Mouse (Mus musculus) kidney, adult 9 months (tissue): Measurements from ENCODE around the gene Sall1.

Experiments
- DNase-seq: peaks from one replicate; pipeline ENCODE4 v3.0.0; 2022

The Sall1 gene

DNA sequence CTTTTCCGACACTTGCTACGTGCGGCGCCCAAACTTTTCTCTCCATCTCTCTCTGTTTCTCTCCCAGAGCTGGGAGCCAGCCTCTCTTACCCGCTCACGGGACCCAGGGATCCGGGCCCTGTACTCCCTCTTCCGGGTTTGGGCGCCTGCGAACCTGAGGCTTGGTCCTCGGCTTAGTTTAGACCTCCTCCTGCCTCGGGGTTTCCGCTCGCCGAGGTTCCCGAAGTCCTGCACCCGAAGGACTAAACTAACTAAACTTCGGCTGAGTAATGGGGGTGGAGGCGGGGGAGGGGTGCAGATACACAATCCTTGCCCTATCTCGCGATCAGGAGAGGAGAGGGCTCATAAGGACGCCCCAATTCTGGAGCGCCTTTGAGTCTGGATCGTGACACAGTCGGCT lies at the start of gene Sall1:
TSS of gene Sall1 (minus strand) at position 223 of the 400 bp plus-strand sequence.
- peak; percentile 62 for DNase-seq

DNA sequence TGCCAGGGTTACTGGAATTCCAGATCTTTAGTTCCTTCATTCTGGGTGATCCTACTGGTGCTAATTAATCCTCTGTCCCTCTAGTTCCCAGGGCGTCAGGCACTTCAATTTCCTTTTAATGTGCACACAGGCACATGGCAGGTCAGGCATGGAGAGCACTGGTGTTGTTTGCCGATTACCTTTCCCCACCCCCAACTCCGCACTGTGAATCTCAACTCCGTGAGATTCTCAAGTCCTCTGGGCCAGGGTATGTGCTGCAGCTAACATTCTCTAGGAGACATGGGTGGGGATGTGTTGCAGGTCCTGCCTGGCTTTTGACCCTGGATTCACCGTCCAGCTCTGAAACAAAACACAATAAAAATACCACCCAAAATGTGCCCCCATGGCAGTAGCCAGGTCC lies 46.0 kb upstream of the Sall1 start:
- DNase-seq, result no peak

DNA sequence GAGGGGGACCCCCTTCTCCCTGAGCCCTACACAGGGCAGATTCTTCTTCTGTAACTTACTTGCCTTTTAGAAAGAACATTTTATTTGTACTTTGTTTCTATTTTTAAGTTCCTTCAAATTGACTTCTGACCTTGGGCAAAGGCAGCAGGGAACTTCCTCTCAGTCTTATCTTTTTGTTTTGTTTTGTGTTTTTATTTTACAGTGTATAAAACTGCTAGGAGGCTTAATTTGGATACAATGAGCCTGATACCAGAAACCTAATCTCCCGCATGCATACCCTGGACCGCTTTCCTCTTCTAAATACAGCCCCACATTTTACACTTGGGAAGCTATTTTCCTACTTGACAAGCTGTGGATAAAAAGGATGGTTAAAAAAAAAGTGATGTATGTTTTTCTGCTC lies 35.2 kb upstream of the Sall1 start:
- no peak for DNase-seq

DNA sequence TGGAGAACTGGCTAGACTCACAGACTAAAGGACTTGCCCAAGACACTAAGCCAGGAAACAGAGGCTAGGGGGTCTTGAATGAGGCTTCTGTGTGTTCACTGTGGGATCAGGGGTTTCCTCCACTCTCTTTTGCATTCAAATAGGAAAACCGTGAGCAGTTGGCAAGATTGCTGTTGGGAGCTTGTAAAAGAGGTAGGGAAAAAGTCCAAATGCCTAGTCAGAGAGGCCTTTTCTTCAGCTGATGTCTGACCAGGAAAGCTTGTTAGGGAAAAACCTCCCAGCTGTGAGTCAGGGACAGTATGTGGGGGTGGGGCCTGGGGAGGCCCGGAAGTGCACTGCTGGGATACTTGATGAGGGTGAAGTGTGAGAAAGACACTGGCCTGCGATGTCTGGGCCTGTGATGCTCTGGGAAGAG lies 29.0 kb upstream of the Sall1 start:
- DNase-seq, result no peak

DNA sequence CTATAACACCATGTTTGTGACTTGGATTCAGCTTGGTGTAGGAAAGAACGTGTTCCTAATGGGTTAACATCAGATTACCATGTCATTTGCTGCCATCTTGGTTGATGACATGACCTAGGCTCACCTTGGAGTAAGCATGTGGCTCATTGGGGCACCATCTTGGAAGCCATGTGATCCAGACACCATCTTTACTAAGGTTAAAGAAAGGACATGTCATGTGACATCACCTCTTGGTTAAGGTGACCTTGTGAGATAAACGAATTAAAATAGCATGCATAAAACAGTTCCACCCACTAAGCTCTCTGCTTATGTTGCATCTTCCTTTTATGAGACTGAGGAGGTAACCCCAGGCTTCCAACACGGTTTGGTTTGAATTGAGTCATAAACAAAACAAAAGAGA lies 23.5 kb upstream of the Sall1 start:
- DNase-seq, result no peak

DNA sequence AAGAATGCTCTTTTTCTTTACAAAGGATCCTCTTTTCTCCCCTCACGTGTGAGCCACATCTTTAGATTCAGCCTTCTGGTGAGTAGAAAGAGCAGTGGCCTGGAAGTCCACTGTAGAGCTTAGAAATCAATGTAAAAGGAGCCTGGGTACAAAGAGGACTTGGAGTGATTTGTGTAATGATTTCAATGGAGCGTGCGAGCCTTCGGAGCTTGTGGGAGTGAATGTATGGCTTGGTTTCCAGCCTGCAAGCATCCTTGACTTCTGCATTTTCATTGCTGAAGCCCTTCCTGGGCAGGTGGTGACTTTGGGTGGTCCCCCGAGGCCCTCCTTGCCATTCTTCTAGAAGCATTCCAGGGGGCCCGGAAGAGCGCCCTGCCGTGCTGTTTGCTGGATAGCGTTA lies 20.1 kb upstream of the Sall1 start:
- DNase-seq, result no peak

DNA sequence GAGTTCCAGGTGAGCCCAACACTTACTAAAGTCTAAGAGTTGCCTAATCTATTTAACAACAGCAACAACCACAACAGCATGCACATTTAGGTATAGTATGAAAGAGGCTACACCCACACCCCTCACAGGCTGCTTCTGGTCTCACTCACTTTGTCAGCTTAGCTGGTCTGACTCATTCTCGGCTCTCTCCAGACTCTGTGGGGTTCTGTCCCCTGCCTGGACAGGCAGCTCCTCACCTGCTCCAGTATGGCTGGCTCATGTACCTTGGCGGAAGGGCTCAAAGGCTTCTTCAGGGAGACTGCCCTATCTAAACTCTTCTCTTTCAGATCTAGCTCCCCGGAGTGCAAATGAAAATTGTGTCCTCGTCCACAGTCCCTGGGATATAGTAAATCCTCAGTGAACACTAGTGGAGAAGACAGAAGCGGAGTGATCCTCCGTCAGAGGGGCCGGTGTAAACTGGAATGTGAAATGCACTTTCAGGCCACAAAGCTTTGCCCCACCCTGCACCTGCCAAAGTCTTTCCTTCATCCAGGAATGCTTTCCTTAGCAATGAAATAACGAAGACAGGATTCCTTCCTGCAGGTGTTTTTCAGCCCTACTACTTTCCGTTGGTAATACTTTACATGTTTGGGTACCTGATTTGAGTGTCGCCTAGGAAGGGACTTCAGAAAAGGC lies 19.5 kb upstream of the Sall1 start:
- DNase-seq, result no peak

DNA sequence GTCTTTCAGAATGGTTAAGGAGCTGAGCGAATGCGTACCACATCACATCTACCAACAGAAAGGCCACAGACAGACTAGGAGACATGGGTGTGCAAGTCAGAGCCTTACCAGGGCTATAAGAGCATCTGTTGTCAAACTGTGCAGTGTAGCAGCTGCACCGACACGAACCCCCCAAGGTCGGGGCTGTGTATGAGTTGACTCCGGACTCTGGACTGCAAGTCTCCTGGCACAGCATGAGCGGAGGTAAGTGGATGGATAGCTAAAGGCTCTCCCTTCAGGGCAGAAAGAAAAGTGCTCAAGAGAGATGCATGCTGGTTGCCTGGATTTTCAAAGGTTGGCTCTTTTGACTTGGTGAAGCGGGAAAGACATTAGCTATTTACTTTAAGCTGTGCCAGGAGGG lies 16.8 kb upstream of the Sall1 start:
- no peak for DNase-seq

DNA sequence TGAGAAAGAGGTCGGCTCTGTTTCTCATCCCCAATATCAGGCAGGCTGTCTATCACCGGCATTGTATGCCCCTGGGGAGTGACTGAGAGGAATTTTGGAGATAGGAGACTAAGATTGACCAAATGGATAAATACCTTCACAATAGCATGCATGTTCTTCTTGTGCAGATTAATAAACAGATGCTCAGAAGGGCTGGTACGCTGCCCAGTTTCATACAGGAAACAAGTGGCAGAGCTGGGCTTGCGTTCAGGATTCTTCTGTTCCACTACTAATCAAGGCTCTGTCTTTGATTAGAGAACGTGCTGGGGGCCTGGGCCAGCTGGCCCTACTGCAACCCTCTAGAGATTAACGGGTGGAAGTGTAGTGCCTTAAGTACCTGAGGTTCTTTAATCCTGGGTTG lies 15.5 kb upstream of the Sall1 start:
- DNase-seq, result no peak

DNA sequence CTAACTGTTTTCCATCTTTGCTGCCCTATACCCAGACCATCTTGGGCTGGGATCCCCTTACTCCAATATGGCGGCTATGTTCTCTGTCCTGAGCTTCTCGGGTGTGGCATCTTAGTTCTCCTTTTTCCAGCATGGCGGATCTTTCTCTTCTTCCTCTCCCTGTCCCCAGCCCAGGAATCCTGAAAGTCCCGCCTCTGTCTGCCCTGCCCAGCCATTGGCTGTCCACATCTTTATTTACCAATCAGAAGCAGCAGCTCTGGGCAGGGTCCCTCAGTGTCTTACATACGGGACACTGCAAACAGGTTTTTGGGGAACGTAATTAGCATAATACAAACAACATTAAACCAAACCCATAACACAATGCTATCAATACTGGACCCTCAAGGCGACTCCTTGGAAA lies 8.9 kb upstream of the Sall1 start:
- DNase-seq, result no peak

DNA sequence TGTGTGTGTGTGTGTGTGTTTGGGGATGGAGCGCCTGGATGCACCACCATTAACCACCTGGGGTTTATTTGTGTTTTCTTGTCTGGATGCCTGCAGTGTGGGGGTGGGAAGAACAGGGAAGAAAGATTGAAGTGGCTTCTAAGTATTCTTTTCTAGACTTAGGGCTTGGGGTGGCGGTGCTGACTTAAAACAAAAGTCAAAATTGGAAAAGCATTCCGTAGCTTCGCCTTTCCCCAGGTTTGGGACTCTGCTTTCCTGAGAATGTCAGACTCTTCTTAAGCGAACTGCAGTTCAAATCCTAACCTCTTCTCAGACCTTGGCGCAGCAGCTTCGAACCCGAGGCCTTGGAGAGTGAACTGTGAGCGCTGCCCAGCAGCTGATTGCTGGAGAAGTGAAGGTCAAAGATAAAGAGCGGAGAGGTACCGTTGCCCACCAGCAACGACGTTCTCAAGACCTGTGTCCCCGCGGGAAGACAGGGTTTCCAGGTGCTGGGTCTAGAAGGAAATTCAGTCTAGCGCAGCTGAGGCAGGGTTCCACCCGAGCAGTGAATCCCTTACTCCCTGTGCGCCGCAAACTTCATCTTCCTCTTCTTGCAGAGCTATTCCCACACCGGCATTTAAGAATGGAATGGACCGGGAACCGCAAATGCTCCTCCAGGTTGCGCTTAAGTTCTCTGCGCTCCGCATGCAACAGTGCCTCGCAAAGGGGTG lies 2.8 kb upstream of the Sall1 start:
- peak; percentile 39 for DNase-seq

DNA sequence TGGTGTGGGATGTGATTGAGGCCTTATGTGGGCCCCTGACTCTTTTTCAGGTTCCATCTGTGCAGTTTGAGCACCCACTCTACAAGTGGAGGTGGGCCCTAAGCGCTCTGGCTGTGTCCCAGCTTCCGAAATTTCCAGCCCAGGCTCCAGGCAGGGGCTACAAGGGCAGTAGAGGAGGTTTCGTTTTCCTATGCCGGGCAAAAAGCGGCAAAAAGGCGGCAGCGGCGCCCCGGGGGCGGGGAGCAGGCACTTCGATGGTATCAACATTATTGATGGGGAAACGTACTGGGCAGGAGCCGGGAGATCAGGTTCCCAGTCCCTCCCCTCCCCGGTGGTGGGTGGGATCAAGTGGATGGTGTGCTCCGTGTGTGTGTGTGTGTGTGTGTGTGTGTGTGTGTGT lies 2.3 kb upstream of the Sall1 start:
- peak; percentile 68 for DNase-seq

DNA sequence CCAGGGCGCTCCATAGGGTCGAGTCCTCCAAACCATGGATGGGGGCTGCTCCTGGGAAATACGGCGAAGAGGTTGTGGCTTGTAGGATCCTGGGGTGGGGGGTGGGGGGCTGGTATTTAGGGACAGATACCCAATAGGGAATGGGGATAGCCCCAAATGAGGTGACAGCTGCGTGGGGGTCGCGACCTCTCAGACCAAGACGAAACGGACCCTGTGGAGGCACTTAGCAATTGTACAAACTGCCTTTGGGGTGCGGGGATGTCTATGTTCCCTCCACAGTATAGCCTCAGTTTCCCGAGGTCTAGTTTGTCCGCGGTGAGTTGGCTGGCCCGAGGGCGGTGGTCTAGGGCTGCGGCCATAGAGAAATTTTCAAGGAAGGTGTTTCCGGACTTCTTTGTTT lies 1.8 kb upstream of the Sall1 start:
- no peak for DNase-seq

DNA sequence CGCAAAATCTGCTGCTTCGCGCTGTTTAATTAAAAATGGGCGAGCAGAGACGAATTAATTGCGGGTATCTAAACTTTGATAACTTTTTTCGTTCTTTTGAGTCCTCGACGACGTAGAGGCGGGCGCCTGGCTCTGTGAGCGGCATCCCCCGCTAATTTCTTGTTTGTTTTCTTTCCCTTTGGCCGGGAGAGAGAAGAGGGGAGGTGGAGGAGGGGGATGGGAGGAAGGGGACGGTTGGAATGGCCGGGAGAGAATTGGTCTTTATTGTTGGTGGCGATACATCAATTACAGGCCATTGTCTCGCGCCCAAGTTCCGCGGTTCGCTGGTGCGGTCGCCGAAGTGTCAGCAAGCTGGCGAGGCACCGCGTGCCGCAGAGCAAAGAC lies 1.2 kb upstream of the Sall1 start:
- no peak for DNase-seq

DNA sequence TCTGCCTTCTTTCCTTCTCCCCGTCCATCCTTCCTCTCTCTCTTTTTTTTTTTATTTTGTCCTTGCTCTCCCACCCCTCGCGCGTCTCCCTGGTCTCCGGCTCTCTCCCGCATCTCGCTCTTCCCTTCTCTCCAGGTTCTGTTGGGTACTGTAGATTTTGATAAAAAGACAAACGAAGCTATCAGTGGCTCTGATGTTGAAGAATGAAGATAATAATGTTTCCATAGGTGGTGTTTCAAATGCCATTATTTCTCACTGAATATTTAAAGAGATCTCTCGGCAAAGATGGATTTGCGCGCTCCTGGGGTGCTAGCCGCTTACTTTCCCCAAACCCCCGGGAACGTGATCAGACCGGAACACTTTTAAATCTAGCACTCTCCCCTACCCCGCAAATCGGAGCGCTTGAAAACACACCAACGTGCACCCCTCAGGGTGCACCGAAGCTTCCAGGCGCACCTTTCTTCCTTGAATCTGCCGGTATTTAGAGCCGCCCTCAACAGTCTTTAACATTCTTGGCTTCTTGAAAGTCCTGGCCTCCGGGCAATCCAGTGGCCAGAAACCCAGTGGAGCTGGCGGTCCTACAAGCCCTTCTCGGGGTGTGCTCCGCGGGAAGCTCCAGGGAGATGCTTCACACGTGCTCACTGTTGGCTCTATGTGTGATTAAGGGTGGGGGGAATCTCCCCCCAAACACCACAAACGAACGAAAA lies 702 bp upstream of the Sall1 start:
- peak; percentile 55 for DNase-seq

DNA sequence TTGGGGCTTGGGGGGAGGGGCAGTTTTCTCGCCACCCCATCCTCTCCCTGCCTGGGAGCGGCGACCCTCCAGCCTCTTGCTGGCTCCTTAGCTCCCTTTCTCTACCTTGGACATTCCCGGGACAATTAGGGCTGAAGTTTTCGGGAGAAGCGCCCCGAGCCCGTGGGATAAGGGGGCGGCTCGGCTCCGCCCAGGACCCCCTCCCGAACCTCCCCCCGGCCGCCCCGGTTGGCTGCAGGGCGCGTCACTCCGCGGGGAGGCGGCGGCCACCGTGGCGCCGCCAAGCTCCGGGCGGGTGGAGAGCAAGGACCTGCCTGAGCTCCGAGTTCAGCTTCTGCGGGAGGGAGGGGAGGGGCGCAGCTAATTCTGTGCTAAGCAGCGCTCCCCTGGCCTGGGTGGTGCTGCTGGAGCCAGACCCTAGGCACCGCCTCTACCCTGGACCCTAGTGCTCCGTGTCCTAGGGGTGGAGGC lies 556 bp downstream of the Sall1 start:
- peak; percentile 90 for DNase-seq

DNA sequence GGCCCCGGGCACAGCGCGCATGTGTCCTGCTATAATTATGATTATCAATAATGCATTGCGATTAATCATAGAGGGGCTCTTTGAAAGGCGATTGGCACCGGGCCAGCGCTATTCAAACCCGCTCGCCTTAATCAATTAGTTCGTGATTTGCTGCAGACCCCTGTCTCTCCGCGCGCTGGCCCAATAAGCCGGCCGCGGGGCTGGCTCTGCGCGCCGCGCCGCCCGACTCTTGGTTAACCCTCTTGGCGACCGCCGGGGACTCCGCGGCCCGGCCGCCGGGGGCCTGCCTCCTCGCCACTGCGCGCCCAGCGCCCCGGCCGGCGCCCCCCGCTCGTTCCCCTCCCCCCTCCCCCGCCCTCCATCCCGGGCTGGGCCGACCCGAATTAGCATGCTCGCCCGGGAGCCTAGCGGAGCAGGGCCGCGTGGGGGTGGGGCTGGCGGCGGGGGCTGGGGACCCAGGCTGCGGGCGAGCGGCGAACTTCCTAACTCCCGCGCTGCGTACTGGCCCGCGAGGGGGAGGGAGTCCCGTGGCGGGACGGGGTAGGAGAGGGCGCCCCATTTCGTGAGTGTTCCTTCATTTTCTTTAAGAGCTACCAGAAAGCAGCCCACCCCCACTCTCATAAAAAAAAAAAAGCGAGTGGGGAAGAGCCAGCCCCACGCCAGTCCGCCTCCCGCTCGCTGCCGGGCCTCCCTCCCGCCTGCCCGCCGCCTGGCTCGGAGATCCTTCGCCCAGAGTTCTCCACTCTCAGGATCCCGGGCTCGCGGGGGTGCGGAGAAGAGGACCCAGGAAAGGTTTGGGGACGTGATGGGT lies 1.2 kb downstream of the Sall1 start:
- DNase-seq, result peak; percentile 81

DNA sequence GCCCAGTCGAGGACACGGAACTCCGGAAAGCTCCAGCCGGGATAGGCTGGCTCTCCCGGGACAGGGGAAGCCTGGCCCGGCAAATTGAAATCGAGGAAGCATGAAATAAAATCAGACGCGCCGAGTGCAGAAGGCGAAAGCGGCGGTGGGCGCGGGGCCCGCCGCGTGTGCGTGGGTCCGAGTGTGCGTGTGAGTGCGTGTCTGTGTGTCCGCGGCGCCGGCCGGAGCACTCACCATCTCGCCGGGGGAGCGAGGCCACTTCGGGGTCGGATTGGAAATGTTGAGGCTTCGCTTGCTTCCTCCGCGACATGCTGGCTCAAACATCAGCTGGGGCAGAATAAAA lies 1.9 kb downstream of the Sall1 start:
- DNase-seq, result peak; percentile 45

DNA sequence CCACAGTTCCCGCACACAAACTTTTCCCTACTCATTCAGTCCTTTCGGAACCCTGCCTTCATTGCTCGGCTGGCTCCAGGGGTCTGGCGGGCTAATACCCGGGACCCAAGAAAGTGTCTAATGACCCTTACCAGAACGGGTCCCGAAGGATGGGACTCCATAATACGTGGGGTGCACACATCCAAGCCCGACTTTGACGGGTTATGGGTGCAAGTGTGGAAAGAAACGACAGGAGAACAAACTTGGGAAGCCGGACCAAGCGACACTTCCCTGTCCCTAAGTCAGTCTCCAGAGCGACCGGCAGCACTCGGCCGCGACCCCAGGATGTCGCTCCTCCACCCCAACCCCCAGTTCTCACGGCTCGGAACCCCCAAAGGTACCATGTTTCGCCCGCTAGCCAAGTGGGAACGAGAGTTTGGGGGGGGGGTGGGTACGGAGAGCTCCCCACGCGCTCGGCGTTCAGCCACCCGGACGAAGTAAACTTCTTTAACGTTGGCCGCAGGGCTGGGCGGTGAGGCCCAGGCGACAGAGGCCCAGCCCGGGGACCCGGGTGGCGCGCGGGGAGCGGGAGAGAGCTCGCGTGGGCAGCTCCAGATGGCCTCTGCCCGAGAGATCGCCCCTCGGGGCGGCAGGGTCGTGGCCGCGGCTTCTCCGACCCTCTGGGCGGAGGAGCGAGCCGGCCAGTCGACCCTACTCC lies 2.4 kb downstream of the Sall1 start:
- DNase-seq, result no peak

DNA sequence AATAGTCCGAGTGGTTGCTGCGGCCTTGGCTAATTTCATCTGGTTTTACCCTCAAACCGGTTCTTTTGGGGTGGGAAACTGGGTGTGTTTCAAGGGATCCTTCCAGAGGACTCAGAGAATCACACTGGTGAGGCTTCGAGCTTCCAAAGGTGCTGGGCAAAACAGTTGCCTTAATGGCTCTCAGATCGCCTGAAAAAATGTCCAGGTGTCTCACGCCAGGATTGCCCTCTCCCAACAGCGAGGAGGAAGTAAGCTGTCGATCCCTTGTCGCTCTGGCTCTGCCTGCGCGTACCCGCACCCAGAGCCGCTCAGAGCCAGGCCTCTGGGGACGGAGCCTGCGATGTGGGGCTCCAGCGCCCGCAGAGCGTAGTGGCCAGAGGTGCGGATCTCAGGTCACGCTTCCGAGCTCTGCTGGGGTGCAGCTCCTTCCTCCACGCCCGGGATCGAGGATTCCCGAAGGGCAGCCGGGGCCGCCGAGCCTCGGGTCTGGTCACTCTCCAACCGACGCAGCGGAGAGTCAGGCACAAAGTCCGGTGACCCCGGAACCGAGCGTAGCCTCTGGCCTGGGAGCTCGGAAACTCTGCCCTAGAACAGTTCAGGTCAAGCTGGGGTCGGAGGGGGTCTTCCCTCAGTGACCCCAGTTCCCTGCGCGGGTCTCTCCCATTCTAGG lies 3.1 kb downstream of the Sall1 start:
- DNase-seq, result peak; percentile 87

DNA sequence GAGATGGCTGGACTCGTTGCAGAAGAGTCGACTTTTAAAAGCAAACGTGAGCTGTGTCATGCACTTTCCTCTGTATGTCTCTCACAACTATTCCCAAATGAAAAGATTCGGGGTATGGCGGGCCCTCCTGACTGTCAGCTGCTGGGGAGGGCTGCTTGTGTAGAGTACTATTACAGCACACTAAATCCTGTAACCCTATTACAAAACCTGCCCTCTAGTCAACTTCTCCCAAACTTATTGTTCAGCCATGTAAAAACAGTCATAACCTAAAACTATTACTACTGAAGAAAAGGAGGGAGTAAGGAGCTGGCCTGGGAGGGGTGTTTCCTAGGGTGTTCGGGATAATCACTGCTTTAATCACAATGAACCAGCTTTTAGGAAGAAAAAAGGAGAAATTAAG lies 4.1 kb downstream of the Sall1 start:
- peak; percentile 45 for DNase-seq

DNA sequence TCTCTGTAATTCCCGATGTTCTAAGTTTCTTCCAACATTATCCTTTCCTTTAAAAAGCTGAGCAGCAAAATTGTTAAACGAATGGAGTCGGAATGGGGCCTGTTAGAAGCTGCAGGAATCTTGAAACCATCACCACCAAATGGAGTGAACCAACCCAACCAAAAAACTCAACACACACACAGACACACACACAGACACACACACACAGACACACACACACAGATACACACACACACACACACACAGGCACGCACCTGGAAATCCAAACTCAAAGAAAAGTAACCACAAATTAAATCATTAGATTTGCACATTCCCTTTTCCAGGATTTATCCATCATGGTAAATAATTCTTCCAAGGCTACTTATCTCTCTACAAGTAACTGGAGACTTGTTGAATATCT lies 5.0 kb downstream of the Sall1 start:
- DNase-seq, result no peak
